Mouse (Mus musculus) mouse embryonic stem cell (cell line): ENCODE data around the gene Efna1.

Experiments
- in situ Hi-C, 2 experiments: fragments of 300-500 bp; cut with MboI; formaldehyde crosslinking; loops; 1 replicate in 1 of 2; 3 replicates in 1 of 2; pipeline ENCODE4 v1.14.3; 2019 to 2020; ENCODE audit warnings: low sequenced_read_pairs in 2 of 2, low pct_unique_long_range_greater_than_20kb in 1 of 2, mixed read lengths in 1 of 2; ENCODE audit not compliant: unreplicated experiment in 1 of 2

The Efna1 gene

DNA sequence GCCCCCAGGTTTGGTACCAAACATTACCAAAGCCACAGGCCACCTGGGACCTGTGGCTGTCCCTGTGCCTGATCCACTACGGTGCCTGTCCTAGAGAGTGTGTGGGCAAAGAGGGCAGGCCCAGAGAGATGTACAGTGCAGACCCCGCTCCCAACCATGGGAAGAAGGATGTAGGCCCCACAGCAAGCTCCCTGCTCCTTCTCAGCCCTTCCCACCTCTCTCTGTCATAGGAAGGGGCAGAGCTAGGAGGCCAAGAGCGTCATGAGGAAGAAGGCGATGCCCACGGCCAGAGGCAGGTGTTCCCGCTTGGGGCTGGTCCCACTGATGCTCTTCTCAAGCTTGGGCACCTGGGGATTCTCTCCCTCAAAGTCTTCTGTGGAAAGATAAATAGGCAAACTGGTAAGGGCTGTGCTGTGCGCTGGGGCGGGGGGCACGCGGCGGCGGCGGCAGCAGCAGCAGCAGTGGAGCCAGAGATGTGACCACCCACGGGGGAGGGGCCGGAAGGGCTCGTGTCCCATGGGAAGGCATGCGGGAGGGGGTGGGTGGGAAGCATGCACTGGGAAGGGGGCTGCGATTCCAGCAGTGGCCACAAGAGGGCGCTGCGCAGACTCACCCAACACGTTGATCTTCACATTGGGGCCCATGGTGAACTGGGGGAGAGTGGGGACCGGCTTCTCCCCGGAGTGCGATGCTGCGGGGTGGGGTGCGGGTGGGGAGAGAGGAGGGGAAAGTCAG is 34.4 kb upstream of the Efna1 start:
- in situ Hi-C loops, result loop anchor here in 1 of 2 experiments (10.0 kb wide), 1 partner anchor 169 kb away; no protein-coding TSS in a partner anchor

DNA sequence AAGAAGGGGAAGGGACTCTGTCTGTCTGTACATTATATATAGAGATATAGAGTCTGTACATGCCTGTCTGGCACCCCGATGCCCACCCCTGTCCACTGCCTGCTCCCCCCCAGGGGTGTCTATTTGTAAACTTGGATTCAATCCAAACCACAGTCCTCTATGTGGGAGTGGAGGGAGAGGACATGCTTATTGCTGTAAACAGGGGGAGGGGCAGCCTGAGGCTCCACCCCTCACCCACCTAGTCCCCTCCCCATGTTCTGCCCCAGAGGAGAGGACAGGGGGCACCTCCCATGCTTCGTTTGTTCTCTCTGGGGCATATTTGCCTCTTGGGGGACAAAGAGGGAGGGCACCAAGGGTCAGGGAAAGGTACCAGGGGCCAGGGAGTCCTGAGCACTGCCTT is 33.8 kb upstream of the Efna1 start:
- in situ Hi-C loops, result loop anchor here in 1 of 2 experiments (10.0 kb wide), 1 partner anchor 170 kb away; no protein-coding TSS in a partner anchor

DNA sequence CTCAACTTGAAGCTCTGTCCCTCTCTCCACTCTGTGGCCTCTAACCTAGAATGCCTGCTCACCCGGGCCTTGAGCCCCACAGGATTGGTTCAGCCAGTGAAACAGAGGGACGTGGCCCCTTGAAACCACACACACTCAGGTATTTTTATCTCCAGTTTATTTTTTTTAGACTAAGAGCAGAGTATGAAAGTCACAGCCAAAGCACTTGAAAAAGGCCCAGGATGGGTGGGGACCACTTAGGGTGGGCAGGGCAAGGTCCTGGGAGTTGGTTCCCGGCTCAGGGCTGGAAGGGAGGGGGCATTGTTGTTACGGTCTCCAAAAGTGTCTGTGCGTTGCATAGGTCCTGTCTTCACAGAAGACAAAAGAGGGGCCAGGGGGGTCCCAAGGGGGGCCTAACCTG is 33.4 kb upstream of the Efna1 start:
- in situ Hi-C loops, result loop anchor here in 1 of 2 experiments (10.0 kb wide), 1 partner anchor 170 kb away; no protein-coding TSS in a partner anchor

DNA sequence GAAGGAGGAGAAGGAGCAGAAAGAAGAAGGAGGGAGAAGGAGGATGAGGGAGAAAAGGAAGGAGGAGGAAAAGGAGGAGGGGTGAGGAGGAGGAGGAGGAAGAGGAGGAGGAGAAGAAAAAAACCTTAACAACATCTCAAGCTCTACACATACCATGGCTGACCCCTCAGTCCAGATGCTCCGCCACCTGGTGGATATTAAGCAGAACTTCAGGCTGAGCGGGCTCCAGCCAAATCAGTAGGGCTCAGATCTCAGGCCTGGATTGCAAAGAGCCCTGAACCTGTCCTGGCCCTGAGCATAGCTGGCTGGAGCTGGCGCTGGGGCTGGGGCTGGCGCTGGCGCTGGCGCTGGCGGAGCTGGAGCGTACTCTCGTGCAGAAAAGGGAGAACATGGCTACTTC is 27.1 kb upstream of the Efna1 start:
- in situ Hi-C loops, result no loop called here

DNA sequence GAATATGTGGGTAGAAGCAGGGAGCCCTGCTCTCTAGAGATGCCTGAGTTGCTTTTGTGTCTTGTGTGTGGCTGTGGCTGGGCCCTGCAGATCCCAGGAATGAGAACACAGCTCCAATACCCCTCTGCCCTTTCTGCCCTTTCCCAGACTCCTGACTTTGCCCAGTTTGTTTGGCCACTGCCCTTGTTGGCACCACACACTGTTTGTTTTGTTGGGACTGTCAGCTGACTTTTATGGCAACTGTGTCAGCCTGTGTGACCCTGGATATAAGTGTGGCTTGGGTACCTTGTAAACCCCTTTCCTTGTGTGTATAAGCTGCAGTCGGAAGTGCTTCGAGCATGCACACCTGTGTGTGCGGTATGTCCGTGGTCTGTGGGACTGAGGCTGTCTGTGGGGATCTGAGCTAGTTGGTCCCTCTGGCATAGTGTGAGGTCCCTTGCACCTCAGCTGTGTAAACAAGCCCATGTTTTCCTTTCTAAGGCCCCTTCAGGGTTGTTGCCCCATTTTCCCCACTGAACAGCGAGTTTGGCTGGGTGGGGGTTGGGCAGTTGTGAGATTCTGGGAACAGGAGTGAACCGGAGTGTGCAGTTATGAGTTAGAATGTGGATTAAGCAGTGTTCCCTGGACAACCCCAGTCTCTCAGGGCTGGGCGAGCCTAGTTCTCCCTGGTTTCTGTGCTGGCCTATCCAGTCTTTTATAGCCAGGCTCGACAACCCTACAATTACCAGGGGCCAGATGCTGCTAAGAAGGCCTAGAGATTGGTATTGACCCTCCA is 24.8 kb upstream of the Efna1 start:
- in situ Hi-C loops, result no loop called here

DNA sequence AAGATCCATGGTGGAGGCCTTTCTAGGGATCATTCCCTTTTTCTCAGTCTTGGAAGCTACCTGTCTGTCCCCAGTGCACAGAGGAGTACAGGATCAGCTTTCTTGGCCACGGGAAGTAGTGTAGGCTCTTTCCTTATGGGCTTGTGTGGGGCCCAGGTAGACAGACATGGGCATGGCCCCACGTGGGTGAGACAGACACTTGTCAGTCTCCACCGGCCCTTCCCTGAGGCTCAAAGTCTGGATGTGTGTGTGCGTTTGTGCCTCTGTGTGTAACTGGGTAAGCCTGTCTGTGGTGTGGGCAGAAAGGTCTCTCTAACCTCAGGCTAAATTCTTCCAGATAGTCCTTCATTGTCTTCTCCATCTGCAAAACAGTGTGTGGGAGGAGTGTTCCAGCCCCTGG is 24.2 kb upstream of the Efna1 start:
- in situ Hi-C loops, result no loop called here

DNA sequence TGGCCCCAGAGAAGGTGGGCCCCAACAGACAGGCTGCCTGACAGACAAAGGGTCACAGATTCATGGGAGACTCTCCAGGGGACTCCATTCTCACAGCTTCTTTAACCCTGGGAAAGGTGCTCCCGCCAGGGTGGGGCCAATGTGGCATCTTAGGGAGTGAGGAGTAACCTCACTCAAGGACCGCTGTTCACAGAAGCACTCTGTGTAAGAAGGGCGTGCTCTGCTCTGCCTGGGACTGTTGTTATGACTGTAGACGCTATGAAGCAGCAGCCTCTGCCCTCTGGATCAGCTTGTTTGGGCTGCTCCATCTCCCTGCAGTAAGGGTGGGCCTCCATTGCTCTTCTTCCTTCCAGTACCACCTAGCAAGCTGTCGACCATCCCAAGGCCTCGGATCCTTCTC is 23.5 kb upstream of the Efna1 start:
- in situ Hi-C loops, result no loop called here

DNA sequence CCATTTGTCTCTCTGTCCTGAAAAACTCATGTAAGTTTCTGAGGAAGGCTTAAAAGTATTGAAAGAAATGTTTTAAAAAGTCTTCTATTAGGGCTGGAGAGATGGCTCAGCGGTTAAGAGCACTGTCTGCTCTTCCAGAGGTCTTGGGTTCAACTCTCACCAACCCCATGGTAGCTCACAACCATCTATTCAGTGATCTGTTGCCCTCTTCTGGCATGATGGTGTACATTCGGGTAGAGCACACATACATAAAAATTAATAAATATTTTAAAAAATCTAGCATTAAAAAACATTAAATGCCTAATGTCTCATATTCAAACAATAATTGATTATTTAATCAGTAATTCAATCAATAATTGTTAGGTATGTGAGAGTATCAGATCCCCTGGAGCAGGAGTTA is 19.6 kb upstream of the Efna1 start:
- in situ Hi-C loops, result no loop called here

DNA sequence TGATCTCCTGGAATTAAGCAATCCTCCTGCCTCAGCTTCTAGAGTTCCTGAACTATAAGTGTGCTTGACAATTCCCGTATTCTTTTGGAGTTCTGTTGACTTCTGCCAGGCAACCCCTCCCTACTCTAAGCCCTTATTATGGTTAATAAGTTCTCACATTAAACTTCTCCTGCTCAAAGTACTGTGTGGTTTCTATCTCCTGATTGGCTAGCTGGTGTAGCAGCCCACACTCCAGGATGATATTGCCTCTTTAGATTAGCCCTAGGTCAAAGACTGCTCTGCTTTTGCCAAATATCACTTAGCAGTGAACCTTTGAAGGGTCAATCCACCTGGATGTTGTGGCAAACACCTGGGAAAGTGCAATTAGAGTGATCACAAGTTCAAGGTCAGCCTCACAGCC is 19.1 kb upstream of the Efna1 start:
- in situ Hi-C loops, result no loop called here

DNA sequence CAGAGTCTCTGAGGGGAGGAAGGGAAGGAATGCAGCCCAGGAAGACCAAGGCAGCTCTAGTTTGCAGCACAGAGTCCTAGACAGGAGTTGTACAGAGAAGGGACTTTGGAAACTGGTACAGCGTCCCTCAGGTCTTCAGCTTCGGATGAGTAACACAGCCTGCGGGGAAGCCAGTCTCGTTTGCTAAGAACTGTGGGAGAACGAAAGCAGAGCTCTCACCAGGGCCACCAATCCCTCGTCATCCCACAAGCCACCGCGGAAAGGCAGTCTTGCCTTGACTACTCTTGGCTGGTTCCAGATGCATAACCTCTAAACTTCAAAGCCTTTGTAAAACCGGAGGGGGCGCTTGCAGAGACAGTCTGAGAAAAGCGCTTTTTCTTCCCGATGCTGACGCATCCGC is 18.6 kb upstream of the Efna1 start:
- in situ Hi-C loops, result no loop called here

DNA sequence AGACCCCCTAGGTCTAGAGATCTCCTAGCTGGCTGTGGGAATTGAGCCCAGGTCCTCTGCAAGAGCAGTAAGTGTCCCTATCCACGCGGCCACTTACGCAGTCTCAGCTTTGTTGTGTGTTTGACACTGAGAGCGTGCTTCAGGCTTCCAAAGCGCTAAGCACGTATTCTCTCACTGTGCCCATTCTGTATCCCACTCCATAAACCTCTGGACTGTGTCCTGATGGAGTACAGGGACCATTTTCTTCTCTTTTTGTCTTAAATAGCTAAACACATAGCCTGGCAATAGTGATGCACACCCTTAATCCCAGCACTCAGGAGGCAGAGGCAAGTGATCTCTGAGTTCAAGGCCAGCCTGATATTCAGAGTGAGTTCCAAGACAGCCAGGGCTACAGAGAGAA is 18.0 kb upstream of the Efna1 start:
- in situ Hi-C loops, result no loop called here

DNA sequence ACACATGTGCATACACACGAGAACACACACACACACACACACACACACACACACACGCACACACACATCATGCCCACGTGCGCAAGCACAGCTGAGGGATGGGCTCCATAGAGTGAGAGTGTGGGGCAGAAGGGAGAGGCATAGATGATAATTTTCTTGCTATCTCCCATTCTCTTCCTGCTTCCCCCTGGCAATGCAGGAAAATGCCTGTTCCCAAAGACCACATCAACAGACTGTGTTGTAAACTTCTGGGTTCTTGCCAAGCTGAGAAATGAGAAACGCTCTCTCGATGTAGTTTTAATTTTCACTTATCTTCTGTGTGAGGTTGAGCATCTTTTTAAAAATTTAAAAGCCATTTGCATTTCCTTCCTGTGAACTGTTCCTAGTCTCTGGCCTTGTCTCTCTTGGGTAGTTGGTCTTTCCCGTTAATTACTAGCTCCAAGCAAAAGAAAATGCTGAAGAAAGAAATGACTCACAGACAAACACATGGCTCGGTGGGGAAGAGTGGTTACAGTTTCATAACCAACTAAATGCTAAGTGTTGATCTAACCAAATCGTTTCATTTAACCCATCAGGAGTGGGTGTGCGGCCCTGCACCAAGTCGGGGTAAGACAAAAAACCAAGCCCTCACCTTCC is 15.9 kb upstream of the Efna1 start:
- in situ Hi-C loops, result no loop called here

DNA sequence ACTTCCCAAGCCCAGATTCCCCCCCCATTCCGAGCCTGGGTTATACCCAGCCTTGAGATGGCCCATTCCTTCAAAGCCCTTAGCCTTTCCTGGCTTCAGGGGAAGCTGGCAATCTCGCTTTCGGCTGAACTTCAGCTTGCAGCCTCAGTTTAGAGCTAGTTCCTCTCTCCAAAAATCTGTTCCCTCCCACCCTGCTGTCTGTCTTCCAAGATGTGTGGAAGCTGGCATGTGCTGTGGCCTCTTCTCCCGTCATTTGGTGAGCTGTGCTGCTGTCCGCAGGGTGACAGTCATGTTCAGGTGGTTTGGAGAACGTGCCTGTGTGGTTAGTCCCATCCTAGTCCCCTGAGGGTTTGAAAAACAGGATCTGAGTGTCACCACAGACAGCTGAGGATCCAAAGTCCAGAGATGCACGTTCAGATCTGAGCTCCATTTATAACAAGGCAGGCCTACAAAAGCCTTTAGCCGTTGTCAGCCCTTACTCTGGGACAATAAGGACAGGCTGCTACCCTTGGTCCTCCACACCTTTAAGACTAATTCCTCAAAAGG is 14.8 kb upstream of the Efna1 start:
- in situ Hi-C loops, result no loop called here

DNA sequence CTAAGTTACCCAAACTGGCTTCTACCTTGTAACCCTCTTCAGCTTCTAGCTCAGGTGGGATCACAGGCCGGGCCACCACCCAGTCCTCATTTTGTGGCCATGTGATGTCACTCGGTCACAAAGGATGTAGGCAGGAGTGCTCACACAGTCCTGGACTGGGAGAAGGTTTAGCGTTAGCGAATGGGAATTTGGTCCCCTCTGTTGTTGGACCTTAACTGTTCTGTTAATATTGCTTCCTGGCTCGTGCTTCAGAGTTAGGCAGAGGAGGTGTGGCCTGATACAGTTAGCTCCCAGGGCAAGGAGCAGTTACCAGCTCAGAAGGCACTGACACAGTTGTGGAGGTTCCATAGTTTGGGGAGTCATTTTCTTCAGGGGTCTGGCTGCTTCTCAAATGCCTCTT is 13.3 kb upstream of the Efna1 start:
- in situ Hi-C loops, result no loop called here

DNA sequence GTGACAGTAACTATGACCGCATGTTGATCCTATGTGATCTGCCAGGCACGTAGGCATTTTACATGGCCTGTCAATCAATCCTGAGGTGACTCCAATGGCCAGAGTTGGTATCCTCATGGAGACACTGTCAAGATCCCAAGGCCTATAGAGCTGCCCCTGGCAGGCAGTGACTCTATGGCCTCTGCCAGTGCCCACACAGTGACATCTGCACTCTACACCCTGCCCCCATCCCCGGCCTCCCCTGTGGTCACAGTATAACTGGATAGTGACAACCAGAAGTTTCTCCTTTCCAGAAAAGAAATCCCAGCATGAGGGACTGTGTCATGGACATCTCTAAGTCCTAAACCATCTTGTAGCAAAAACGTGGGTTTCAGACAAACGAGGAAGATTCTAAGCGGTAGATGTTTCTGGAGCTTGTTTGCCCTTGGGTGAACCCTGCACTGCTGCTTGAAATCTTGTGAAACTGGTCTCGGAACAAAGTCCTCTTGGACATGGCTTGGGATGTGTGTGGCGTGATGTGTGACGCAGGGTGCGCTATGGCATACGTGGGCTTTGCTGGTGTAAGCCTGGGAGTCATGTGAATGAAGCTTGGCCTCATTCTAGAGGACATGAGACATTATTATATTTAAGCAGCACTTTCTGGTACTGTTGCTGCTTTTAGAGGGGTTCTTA is 12.4 kb upstream of the Efna1 start:
- in situ Hi-C loops, result no loop called here

DNA sequence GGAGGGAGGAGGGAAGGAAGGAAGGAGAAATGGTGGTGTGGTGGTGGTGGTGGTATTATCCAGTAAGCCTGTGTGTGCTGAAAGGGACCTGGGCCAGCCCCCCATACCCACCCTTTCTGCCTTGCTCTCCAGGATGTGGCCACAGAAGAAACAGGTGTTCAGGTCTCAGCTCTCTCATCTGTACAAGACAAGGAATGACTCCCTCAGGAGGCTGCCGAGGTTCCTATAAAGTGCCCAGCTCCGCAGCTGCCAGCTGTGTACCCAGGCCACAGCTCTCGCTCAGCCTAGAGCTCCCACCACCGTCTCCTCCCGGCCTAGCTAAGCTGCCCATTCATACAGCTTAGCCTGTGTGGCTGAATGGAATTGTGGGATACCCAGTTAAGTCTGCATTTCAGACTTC is 11.4 kb upstream of the Efna1 start:
- in situ Hi-C loops, result no loop called here

DNA sequence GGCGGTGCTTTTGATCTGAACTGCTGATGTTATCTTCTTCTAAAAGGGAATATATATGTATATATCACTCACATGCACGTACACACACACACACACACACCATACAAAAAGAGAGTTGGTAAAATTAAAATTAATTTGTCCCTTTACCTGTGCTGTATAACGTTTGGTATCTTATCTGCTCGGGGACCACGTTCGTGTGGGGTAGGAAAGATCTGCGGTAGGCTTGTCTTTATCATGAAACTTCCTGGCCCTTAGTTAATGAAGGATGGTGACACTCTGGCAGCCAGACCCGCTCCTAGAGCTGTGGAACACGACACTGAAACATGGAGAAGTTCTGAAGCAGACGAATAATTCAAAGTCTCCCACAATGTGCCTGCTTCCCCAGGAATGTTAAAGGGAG is 10.9 kb upstream of the Efna1 start:
- in situ Hi-C loops, result no loop called here

DNA sequence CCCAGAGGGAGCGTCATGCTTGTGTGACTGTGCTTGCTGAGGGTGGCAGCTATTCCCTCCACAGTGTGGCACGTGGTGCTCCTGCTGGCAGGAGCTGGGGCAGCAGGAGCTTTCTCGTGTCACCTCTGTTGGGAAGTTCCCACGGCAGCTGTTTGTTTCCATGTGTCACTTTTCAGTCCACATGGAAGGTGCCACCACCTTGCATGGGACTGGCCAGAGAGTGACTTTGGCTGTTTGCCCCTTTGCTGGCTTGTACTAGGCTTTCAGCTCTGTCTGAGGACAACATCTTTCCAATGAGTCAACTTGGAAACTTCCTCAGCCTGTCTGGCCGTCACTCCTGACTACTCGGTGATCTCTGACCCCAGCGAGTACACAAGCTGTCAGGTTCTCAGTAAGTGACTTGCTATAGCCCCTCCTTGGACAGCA is 7.6 kb upstream of the Efna1 start:
- in situ Hi-C loops, result no loop called here

DNA sequence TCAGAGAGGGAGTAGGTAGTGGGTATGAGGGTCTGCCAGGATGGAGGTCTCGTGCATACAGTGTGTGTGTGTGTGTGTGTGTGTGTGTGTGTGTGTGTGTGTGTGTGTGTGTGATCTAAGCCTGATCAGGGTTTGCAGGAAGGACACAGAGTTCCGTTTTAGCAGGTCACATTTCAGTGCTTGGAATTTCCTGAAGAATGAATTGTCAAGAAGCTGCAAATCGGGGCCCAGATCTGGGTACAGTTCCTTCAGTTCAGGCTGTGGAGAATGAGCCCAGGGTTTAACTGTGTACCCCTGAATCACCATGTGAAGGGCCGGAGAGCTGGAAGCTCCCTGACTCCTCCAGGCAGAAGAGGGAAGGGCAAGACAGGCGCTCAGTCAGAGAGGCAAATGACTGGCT is 6.3 kb upstream of the Efna1 start:
- in situ Hi-C loops, result no loop called here
